Mouse (Mus musculus): Measurements from ENCODE around the gene Pmpca. TPM values are rescaled to one million over a fixed set of nuclear protein-coding genes. Genes with fewer than 3 reads are reported as not detected.
A peak's percentile ranks its signal among the peaks of the same experiment; 100 is the strongest.

The Pmpca gene
- total RNA-seq, 2 experiments from 2014 or later = 116 to 130 TPM

GRCm38 (mm10) chr2:26418120-26418519 is 29.0 kb downstream of the Pmpca start:
- intact Hi-C loops (cut with DNase I) = no loop called here
- DNase-seq = no peak

- DNase-seq = no peak
- intact Hi-C loops (cut with DNase I) = no loop called here
Measured at GRCm38 (mm10) chr2:26421969-26422368, 32.8 kb downstream of the Pmpca start.

- no peak for DNase-seq
- intact Hi-C loops (cut with DNase I) = no loop called here
Measured at GRCm38 (mm10) chr2:26423086-26423485, 33.9 kb downstream of the Pmpca start.

- intact Hi-C loops (cut with DNase I) = no loop called here
Measured at GRCm38 (mm10) chr2:26424541-26424940, 35.4 kb downstream of the Pmpca start.

GRCm38 (mm10) chr2:26429851-26430250 is 40.7 kb downstream of the Pmpca start:
- intact Hi-C loops (cut with DNase I) = no loop called here
- DNase-seq = no peak

More at GRCm38 (mm10) chr2:26424541-26424940, 35.4 kb downstream of the Pmpca start:
- no peak for DNase-seq

- intact Hi-C loops (cut with DNase I) = no loop called here
- DNase-seq = no peak
Measured at GRCm38 (mm10) chr2:26434791-26435572, 45.8 kb downstream of the Pmpca start.

GRCm38 (mm10) chr2:26437221-26437620 is 48.1 kb downstream of the Pmpca start:
- intact Hi-C loops (cut with DNase I) = no loop called here

GRCm38 (mm10) chr2:26438373-26438772 is 49.2 kb downstream of the Pmpca start:
- DNase-seq = no peak
- intact Hi-C loops (cut with DNase I) = no loop called here

More at GRCm38 (mm10) chr2:26437221-26437620, 48.1 kb downstream of the Pmpca start:
- no peak for DNase-seq

- no peak for DNase-seq
- intact Hi-C loops (cut with DNase I) = no loop called here
Measured at GRCm38 (mm10) chr2:26439671-26440070, 50.5 kb downstream of the Pmpca start.

- intact Hi-C loops (cut with DNase I) = no loop called here
Measured at GRCm38 (mm10) chr2:26441261-26441660, 52.1 kb downstream of the Pmpca start.

GRCm38 (mm10) chr2:26441688-26442087 is 52.5 kb downstream of the Pmpca start:
- intact Hi-C loops (cut with DNase I) = no loop called here
- DNase-seq = peak; percentile 38 to 57

More at GRCm38 (mm10) chr2:26441261-26441660, 52.1 kb downstream of the Pmpca start:
- no peak for DNase-seq

- DNase-seq = no peak
- intact Hi-C loops (cut with DNase I) = no loop called here
Measured at GRCm38 (mm10) chr2:26442843-26443242, 53.7 kb downstream of the Pmpca start.

GRCm38 (mm10) chr2:26443876-26444275 is 54.7 kb downstream of the Pmpca start:
- intact Hi-C loops (cut with DNase I) = no loop called here
- DNase-seq = no peak

GRCm38 (mm10) chr2:26444368-26444767 is 55.2 kb downstream of the Pmpca start:
- peak in 1 of 2 experiments; percentile 31 for DNase-seq
- intact Hi-C loops (cut with DNase I) = no loop called here

- peak; percentile 100 for DNase-seq
- intact Hi-C loops (cut with DNase I) = loop anchor here (5.0 kb wide), 1 partner anchor 123 kb away; no protein-coding TSS in a partner anchor
Measured at GRCm38 (mm10) chr2:26444946-26445665, 56.0 kb downstream of the Pmpca start, which contains the start of gene Sec16a. Gene Sec16a, minus strand, starts transcription at chr2:26445216.

GRCm38 (mm10) chr2:26445666-26446445 is 56.7 kb downstream of the Pmpca start:
- intact Hi-C loops (cut with DNase I) = loop anchor here (5.0 kb wide), 1 partner anchor 124 kb away; no protein-coding TSS in a partner anchor
- DNase-seq = peak; percentile 96

GRCm38 (mm10) chr2:26446671-26447070 is 57.5 kb downstream of the Pmpca start:
- intact Hi-C loops (cut with DNase I) = loop anchor here (5.0 kb wide), 1 partner anchor 124 kb away; no protein-coding TSS in a partner anchor
- no peak for DNase-seq

Data from heart, postnatal 10 days (tissue).